Mouse (Mus musculus) liver (tissue): Measurements from ENCODE around the gene Trank1.

ENCODE experiments used
- DNase-seq: peaks from one replicate; pipeline ENCODE4 v3.0.0-alpha.2; 2020; ENCODE audit warnings: mixed read lengths

Gene Trank1

GRCm38 (mm10) chr9:111311031-111311842 is at the start of gene Trank1:
TSS of gene Trank1 (plus strand) at chr9:111311739.
- no peak for DNase-seq

DNA sequence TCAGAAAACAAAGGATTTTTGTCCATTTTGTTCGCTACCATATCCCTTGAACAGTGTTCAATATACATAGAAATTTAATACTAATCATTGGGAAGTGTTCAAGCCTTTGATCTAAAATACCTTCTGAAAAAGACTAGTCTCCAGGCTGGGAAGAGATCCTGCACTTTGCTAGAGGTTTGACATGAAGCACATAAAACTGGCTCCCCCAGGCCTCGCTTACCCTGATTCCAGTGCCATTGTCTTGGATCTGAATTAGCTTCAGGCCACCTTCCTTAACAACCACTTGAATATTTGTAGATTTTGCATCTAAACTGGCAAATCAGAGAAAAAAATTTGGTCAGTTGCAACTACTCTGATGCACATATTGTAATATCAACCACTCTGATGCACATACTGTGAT is 43.5 kb upstream of the Trank1 start:
- no peak for DNase-seq

DNA sequence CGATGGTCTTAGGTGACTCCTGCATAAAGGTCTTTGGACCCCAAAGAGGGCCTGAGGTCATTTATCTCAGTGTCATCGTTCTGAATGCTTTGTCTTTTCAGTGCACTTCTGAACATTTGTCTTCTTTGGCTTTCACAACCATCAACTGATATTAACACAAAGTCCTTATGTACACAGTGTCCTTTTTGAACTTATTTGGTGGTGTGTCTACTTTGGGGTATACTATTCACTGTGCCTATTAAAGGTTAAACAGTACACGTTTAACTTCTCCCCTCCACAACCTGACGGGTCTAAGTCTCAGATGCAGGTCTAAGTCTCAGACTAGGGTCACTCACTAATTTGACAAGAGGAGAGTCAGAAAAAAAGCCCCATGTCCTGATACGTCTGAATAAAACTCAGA is 40.9 kb upstream of the Trank1 start:
- DNase-seq, result no peak

DNA sequence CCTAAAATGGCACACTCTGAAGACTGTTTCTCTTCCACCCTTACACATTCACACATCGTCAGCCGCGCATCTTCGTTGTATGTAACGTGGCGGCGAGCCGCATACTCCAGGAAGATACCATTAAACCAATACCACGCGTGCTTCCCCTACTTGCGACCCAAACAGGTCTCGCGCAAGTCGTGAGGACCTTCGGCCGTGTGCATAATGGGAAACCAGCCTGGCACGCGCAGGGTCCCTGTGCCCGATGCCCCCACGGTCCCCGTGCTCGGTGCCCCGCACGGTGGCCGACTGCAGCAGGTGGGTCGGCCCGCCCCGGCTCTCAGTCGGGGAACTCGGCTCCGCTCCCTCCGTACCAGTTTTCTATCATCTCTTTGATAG is 40.5 kb upstream of the Trank1 start:
- DNase-seq, result no peak

DNA sequence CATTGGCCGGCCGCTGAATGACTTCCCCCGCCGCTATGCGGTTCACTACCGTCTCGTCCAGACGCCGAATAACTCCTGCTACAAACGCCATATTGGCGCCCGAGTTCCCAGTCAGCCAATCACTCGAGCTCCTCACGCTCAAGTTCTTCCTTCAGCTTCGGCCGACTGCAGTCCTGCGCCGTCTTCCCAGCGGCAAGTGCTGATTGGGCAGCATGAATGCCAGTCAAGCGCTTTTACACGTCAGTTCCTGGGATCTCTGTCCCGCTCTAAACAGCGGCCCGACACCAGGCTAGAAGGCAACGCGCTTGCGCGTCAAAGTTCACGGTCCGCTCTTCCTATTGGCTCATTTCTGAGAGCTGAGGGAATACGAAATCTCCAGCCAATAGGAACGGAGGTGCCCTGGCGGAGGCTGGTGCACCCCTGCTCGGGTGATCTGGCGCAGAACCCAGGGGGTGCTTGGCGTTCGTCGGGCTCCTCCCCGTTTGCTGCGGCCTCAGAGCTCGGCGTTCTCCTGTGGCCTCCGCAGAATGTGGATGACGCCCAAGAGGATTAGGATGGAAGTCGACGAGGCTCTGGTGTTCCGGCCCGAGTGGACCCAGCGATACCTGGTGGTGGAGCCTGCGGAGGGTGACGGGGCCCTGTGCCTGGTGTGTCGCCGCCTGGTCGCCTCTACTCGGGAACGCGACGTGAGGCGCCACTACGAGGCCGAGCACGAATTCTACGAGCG is 39.9 kb upstream of the Trank1 start, which contains the start of the genes Mlh1 and Epm2aip1:
Gene Mlh1, minus strand, starts transcription at position 358 of the 727 bp plus-strand sequence.
Gene Epm2aip1, plus strand, starts transcription at position 496 of the 727 bp plus-strand sequence.
- DNase-seq, result peak; percentile 99

- peak; percentile 50 for DNase-seq
Measured at GRCm38 (mm10) chr9:111272356-111272755, 39.2 kb upstream of the Trank1 start.

GRCm38 (mm10) chr9:111272996-111273785 is 38.3 kb upstream of the Trank1 start:
- no peak for DNase-seq

DNA sequence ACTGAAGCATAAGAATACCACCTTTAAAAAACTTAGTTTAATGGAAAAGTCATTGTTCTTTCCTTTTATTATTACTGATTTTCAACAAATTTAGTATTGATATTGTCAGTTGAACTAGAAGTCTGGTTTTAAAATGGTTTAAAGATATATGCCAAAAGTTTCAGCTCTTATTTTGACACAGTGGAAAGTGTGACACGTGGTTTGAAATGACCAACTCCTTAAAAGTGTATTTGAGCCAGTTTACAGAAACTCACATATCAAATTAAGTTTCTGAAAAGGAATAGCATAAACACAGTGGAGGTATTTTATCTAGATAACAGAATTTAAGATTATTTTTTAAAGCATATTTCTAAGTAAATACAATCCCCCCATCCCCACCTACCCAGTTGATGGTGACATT is 37.6 kb upstream of the Trank1 start:
- DNase-seq, result no peak

GRCm38 (mm10) chr9:111275156-111275555 is 36.4 kb upstream of the Trank1 start:
- no peak for DNase-seq

DNA sequence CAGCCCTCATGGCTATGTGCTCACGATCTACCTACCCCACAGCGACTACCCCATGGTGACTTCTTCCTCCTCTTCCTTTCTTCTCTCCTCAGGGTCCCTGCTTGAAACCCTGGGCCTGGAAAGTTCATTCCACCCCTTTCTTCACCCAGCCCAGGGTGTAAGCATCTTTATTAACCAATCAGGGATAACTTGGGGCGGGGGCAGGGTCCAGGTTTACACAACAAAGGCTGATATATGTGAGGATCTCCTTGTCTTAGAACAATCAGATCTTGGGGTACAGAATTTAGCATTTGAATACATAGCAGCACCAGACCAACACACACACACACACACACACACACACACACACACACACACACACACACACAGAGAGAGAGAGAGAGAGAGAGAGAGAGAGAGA is 26.5 kb upstream of the Trank1 start:
- DNase-seq, result no peak

DNA sequence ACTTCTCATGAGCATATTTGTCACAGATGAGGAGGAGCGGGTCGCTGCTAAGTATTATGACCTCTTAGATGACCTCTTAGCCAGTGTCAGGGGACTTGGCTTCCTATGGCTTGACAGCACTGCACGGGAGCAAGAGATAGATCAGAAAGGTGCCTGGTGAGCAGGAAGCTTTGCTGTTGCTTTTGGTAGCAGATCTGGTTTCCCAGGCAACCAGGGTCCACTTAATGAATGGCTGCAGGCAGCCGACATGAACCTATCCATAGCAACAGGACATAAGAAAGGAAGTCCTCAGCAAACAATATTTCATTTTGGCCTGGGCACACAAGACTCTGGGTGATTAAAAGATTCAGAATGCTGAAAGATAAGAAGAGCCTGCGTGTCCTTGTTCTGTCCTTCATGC is 25.9 kb upstream of the Trank1 start:
- no peak for DNase-seq

GRCm38 (mm10) chr9:111286468-111286867 is 25.1 kb upstream of the Trank1 start:
- no peak for DNase-seq

DNA sequence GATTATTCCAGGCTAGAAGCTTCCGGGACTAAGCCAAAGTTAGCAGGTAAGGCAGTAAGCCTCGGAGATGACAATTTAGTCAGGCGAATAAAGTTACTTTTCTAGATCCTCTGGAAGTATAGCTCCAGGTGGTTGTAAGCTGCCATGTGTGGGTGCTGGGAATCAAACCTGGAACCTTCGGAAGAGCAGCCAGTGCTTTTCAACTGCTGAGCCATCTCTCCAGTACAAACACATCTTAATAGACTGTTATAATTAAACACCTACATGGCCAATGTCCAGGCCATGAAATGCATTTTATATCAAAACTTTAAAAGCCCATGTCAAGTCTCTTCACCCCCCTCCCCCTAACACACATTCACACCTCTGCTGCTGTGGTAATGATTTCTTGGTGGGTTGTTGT is 23.6 kb upstream of the Trank1 start:
- no peak for DNase-seq

DNA sequence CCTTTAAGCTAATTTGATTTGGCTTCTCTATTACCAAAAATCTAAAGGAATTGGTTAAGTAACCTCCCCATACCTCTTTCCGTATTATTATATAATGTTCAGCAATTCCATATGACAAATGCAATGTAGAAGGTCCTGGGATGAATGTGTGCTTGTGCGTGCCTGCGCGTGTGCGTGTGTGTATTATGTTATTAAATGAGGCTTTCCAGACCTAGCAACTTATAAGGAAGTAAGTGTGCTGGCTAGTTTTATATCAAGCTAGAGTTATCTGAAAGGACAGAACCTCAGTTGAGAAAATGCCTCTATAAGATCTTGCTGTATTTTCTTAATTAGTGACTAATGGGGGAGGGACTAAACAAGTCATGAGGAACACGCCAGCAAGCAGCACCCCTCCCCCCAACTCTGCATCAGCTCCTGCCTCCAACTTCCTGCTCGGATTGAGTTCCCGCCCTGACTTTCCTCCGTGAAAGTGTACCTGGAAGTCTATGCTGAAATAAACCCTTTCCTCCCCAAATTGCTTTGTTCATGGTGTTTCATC is 22.2 kb upstream of the Trank1 start:
- DNase-seq, result peak; percentile 40

GRCm38 (mm10) chr9:111289832-111290339 is 21.7 kb upstream of the Trank1 start:
- DNase-seq, result peak; percentile 82

- DNase-seq, result no peak
Measured at GRCm38 (mm10) chr9:111290539-111291100, 20.9 kb upstream of the Trank1 start.

DNA sequence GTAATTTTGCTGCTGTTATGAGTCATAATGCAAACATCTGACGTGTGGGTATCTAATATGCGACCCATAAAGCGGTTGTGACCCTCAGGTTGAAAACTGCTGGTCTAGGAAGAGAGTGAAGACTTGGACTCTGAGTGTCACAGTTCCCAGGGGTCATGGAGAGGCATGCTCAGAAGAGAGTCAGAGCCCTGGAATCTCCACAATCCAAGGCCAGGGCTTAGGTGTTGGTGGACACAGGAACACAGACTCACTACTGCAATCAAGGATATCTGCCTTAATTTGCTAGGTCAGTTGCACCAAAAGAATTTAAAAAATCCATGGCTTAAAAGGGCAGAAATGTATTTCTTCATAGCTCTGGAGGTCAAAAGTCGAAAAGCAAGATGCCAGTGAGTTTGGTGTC is 18.3 kb upstream of the Trank1 start:
- no peak for DNase-seq

GRCm38 (mm10) chr9:111294911-111295310 is 16.6 kb upstream of the Trank1 start:
- no peak for DNase-seq

GRCm38 (mm10) chr9:111295323-111295722 is 16.2 kb upstream of the Trank1 start:
- DNase-seq, result no peak

- no peak for DNase-seq
Measured at GRCm38 (mm10) chr9:111296433-111296832, 15.1 kb upstream of the Trank1 start.

DNA sequence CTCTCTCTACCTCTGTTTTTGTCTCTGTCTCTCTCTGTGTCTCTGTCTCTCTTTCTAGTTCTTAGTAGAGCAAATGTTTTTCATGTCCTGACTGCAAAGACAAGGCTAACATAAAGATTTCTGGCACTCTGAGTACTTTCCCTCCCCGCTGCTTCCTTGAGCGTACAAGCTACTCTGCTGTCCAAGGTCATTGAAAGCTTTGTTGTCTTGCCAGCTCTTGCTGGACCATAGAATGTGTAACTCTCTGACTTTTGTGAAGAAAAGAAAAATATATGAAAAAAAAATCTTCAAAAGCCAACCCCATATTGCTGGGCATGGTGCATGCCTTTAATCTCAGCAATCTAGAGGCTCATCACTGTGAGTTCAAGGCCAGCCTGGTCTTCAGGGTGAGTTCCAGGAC is 12.9 kb upstream of the Trank1 start:
- DNase-seq, result no peak

DNA sequence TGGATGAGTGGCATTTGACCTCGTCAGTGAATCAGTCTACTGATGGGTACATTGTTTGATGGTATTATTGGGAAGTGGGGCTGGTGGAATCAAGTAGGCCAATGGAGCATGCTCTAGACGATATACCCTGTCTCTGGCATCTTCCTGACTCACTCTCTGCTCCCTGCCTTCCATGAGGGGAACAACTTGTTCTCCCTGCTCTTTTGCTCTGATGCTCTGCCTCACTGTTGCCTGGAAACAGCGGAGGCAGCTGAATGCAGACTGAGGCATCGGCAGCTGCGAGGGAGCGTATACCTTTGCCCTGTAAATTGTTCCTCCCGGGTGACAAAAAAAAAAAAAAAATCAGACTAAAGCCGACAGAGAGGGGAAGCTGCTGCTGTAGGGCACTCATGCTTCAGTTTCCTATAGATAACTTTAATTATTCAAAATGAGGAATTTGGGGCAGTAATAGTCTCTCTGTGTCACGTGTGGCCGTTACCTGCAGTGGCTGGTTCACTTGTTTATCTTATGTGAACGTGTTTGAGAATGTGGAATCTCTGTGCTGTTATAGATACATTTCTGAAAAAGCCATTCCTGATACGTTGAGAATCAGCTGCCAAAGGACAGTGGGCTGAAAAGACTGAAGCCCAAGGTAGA is 9.2 kb upstream of the Trank1 start:
- no peak for DNase-seq
